Mouse (Mus musculus) heart, postnatal 0 days (tissue): ENCODE data around the gene Arfgap2.

Source experiments
- CTCF ChIP-seq: IDR thresholded peaks from 2 replicates; pipeline ENCODE4 v1.5.1; 2016; ENCODE audit warnings: antibody characterized with exemption, control low read depth, low read depth
- EP300 ChIP-seq: IDR thresholded peaks from 2 replicates; pipeline ENCODE4 v1.6.1; 2016; ENCODE audit warnings: antibody characterized with exemption, low read depth

GRCm38 (mm10) chr2:91284375-91285199 is 19.8 kb downstream of the Arfgap2 start:
- TF ChIP-seq EP300 (no peak), CTCF (no peak)
